Mouse (Mus musculus): ENCODE results near the gene Slc35a3. TPM values are rescaled to one million over a fixed set of nuclear protein-coding genes. Genes with fewer than 3 reads are reported as not detected.
"Not testable (repeated sequence)": the region's sequence is repeated elsewhere in the genome, so short reads cannot be mapped to it uniquely, and the experiment has no call there.

Slc35a3 gene
- total RNA-seq, 2 experiments from 2014 or later: 29.4 to 42.7 TPM

GRCm38 (mm10) chr3:116702647-116703272 lies 9.9 kb downstream of the Slc35a3 start:
- no peak for ATAC-seq (replicated peaks; ENCODE audit: low FRiP score, low TSS enrichment, poor library complexity, severe bottlenecking)

GRCm38 (mm10) chr3:116701601-116702000 lies 11.0 kb downstream of the Slc35a3 start:
- no peak for ATAC-seq (replicated peaks; ENCODE audit: low FRiP score, low TSS enrichment, poor library complexity, severe bottlenecking)

- ATAC-seq (replicated peaks; ENCODE audit: low FRiP score, low TSS enrichment, poor library complexity, severe bottlenecking): peak; percentile 47
Measured at GRCm38 (mm10) chr3:116698786-116699185, 13.8 kb downstream of the Slc35a3 start.

GRCm38 (mm10) chr3:116695666-116695985 lies 17.0 kb downstream of the Slc35a3 start:
- ATAC-seq (replicated peaks; ENCODE audit: low FRiP score, low TSS enrichment, poor library complexity, severe bottlenecking): no peak

GRCm38 (mm10) chr3:116694955-116695665 lies 17.5 kb downstream of the Slc35a3 start:
- 0 out of 2 replicates have a peak, but pooled peaks have one; percentile 42 for ATAC-seq (replicated peaks; ENCODE audit: low FRiP score, low TSS enrichment, poor library complexity, severe bottlenecking)

- ATAC-seq (replicated peaks; ENCODE audit: low FRiP score, low TSS enrichment, poor library complexity, severe bottlenecking): peak; percentile 82
Measured at GRCm38 (mm10) chr3:116694312-116694711, 18.3 kb downstream of the Slc35a3 start.

GRCm38 (mm10) chr3:116681160-116681559 lies 31.5 kb downstream of the Slc35a3 start, which contains the start of gene Gm43191:
Gene Gm43191 (minus strand): TSS chr3:116681260.
- no peak for ATAC-seq (replicated peaks; ENCODE audit: low FRiP score, low TSS enrichment, poor library complexity, severe bottlenecking)

GRCm38 (mm10) chr3:116664281-116664680 lies 48.4 kb downstream of the Slc35a3 start:
- ATAC-seq (replicated peaks; ENCODE audit: low FRiP score, low TSS enrichment, poor library complexity, severe bottlenecking): not testable (repeated sequence)

GRCm38 (mm10) chr3:116662463-116662863 lies 50.2 kb downstream of the Slc35a3 start, which contains the start of gene Mfsd14a:
Gene Mfsd14a (minus strand): TSS chr3:116662677.
- ATAC-seq (replicated peaks; ENCODE audit: low FRiP score, low TSS enrichment, poor library complexity, severe bottlenecking): peak; percentile 97

- ATAC-seq (replicated peaks; ENCODE audit: low FRiP score, low TSS enrichment, poor library complexity, severe bottlenecking): peak; percentile 40
Measured at GRCm38 (mm10) chr3:116661870-116662414, 50.7 kb downstream of the Slc35a3 start.

- ATAC-seq (replicated peaks; ENCODE audit: low FRiP score, low TSS enrichment, poor library complexity, severe bottlenecking): peak; percentile 6; the same call in 1 of the 2 replicates
Measured at GRCm38 (mm10) chr3:116661288-116661869, 51.3 kb downstream of the Slc35a3 start.

- ATAC-seq (replicated peaks; ENCODE audit: low FRiP score, low TSS enrichment, poor library complexity, severe bottlenecking): no peak
Measured at GRCm38 (mm10) chr3:116659856-116660430, 52.7 kb downstream of the Slc35a3 start.

GRCm38 (mm10) chr3:116658928-116659565 lies 53.6 kb downstream of the Slc35a3 start:
- no peak for ATAC-seq (replicated peaks; ENCODE audit: low FRiP score, low TSS enrichment, poor library complexity, severe bottlenecking)

- no peak for ATAC-seq (replicated peaks; ENCODE audit: low FRiP score, low TSS enrichment, poor library complexity, severe bottlenecking)
Measured at GRCm38 (mm10) chr3:116656184-116656965, 56.3 kb downstream of the Slc35a3 start.

GRCm38 (mm10) chr3:116654051-116654450 lies 58.6 kb downstream of the Slc35a3 start:
- ATAC-seq (replicated peaks; ENCODE audit: low FRiP score, low TSS enrichment, poor library complexity, severe bottlenecking): not testable (repeated sequence)

- peak; percentile 83 for ATAC-seq (replicated peaks; ENCODE audit: low FRiP score, low TSS enrichment, poor library complexity, severe bottlenecking)
Measured at GRCm38 (mm10) chr3:116653278-116653945, 59.2 kb downstream of the Slc35a3 start.

GRCm38 (mm10) chr3:116652033-116652446 lies 60.6 kb downstream of the Slc35a3 start:
- ATAC-seq (replicated peaks; ENCODE audit: low FRiP score, low TSS enrichment, poor library complexity, severe bottlenecking): no peak

GRCm38 (mm10) chr3:116650698-116651097 lies 61.9 kb downstream of the Slc35a3 start:
- no peak for ATAC-seq (replicated peaks; ENCODE audit: low FRiP score, low TSS enrichment, poor library complexity, severe bottlenecking)
